Mouse (Mus musculus) neural tube, embryonic 14.5 days (tissue): Measurements from ENCODE around the gene Cidec. TPM values are rescaled to one million over a fixed set of nuclear protein-coding genes. Genes with fewer than 3 reads are reported as not detected.

ENCODE experiments used
- ATAC-seq: fragments of 200-750 bp; cut with Nextera tagmentation; 2 replicates; pipeline ENCODE4 v1.8.0; 2017; ENCODE audit warnings: low read depth, mild to moderate bottlenecking, moderate TSS enrichment, moderate library complexity
- H3K27ac ChIP-seq: fragments of 300-500 bp; sonication (generic); 2 replicates; pipeline ENCODE4 v1.5.1; 2014; ENCODE audit warnings: low read depth, mild to moderate bottlenecking, control low read depth, low read length, moderate library complexity, mixed read lengths
- H3K27me3 ChIP-seq: fragments of 300-500 bp; sonication (generic); 2 replicates; pipeline ENCODE4 v1.6.1; 2014; ENCODE audit warnings: low read length; ENCODE audit not compliant: control insufficient read depth, insufficient read depth
- H3K36me3 ChIP-seq: fragments of 300-500 bp; sonication (generic); 2 replicates; pipeline ENCODE4 v1.6.1; 2014; ENCODE audit warnings: low read length, mixed read lengths; ENCODE audit not compliant: control insufficient read depth, insufficient read depth
- H3K4me1 ChIP-seq: fragments of 300-500 bp; sonication (generic); 2 replicates; pipeline ENCODE4 v1.6.1; 2014; ENCODE audit warnings: low read length; ENCODE audit not compliant: control insufficient read depth, insufficient read depth
- H3K4me2 ChIP-seq: fragments of 300-500 bp; sonication (generic); 2 replicates; pipeline ENCODE4 v1.6.1; 2014; ENCODE audit warnings: mild to moderate bottlenecking, low read depth, low read length, control low read depth
- H3K4me3 ChIP-seq: fragments of 300-500 bp; sonication (generic); 2 replicates; pipeline ENCODE4 v1.5.1; 2014; ENCODE audit warnings: low read depth, low read length, control low read depth, mixed read lengths
- H3K9ac ChIP-seq: fragments of 300-500 bp; sonication (generic); replicated peaks from 2 replicates; pipeline ENCODE4 v1.6.1; 2014; ENCODE audit warnings: low read depth, mild to moderate bottlenecking, control low read depth, low read length, mixed read lengths
- H3K9me3 ChIP-seq: fragments of 300-500 bp; sonication (generic); 2 replicates; pipeline ENCODE4 v1.6.1; 2016; ENCODE audit warnings: low read length; ENCODE audit not compliant: control insufficient read depth
- WGBS: fragments of 180-500 bp; shearing (Covaris S2); extraction: QIAGEN DNeasy Blood & Tissue Kit; methylation state at CpG from one replicate; pipeline ENCODE4 v1.1.7; 2014; 5-methylcytosine and 5-hydroxymethylcytosine counted together
- polyA plus RNA-seq: library from polyadenylated mRNA; unstranded; fragments of >200 nt; fragmentation: Nextera tagmentation; extraction: Ambion mirVana; gene quantifications from 2 replicates; pipeline ENCODE4 v1.2.1, GENCODE M21; 2014

Gene Cidec
- polyA plus RNA-seq, 1 experiment from 2014 or later = not detected

- Histone ChIP-seq H3K4me3 (no peak overlapping the region), H3K4me1 (no peaks in the 10 kb centered on the region), H3K4me2 (no peak overlapping the region), H3K9me3 (no peaks in the 10 kb centered on the region), H3K36me3 (no peaks in the 10 kb centered on the region), H3K9ac (no peak overlapping the region), H3K27me3 (no peaks in the 10 kb centered on the region), H3K27ac (no peak overlapping the region)
- 93% methylated on average over 16 of the region's 16 CpGs for WGBS
- ATAC-seq = no peak
Measured at GRCm38 (mm10) chr6:113428006-113428405, 7.6 kb downstream of the Cidec start.

GRCm38 (mm10) chr6:113427397-113427796 lies 8.2 kb downstream of the Cidec start:
- no peaks in the 10 kb centered on the region for H3K9me3 ChIP-seq
- no peak overlapping the region for H3K4me3 ChIP-seq
- no peak overlapping the region for H3K9ac ChIP-seq
- no peak overlapping the region for H3K4me2 ChIP-seq
- no peaks in the 10 kb centered on the region for H3K27me3 ChIP-seq
- no peak for ATAC-seq
- no peak overlapping the region for H3K27ac ChIP-seq
- no peaks in the 10 kb centered on the region for H3K36me3 ChIP-seq
- H3K4me1 ChIP-seq = no peaks in the 10 kb centered on the region
- 66% methylated on average over 3 of the region's 3 CpGs for WGBS

GRCm38 (mm10) chr6:113426696-113427095 lies 8.9 kb downstream of the Cidec start:
- no peak for ATAC-seq
- Histone ChIP-seq H3K4me3 (no peak overlapping the region), H3K27ac (no peak overlapping the region), H3K4me1 (no peaks in the 10 kb centered on the region), H3K27me3 (no peaks in the 10 kb centered on the region), H3K9ac (no peak overlapping the region), H3K4me2 (no peak overlapping the region), H3K36me3 (no peaks in the 10 kb centered on the region), H3K9me3 (no peaks in the 10 kb centered on the region)
- 93% methylated on average over 4 of the region's 4 CpGs for WGBS

- Histone ChIP-seq H3K4me3 (no peak overlapping the region), H3K9ac (no peak overlapping the region), H3K9me3 (no peaks in the 10 kb centered on the region), H3K4me2 (no peak overlapping the region), H3K27ac (no peak overlapping the region), H3K27me3 (no peaks in the 10 kb centered on the region), H3K36me3 (no peaks in the 10 kb centered on the region), H3K4me1 (no peaks in the 10 kb centered on the region)
- WGBS = 90% methylated on average over 7 of the region's 7 CpGs
- ATAC-seq = no peak
Measured at GRCm38 (mm10) chr6:113424187-113424586, 11.4 kb downstream of the Cidec start.

- 85% methylated on average over 4 of the region's 4 CpGs for WGBS
- Histone ChIP-seq H3K4me3 (no peak overlapping the region), H3K4me1 (peaks cover 7% of the 10 kb centered on the region), H3K36me3 (no peaks in the 10 kb centered on the region), H3K9ac (no peak overlapping the region), H3K4me2 (no peak overlapping the region), H3K27me3 (no peaks in the 10 kb centered on the region), H3K9me3 (no peaks in the 10 kb centered on the region), H3K27ac (no peak overlapping the region)
- no peak for ATAC-seq
Measured at GRCm38 (mm10) chr6:113423000-113423399, 12.6 kb downstream of the Cidec start.

- ATAC-seq = peak; percentile 99
- Histone ChIP-seq H3K27ac (peak within 1 kb of the TSS; percentile 60; the same call in 1 of the 2 replicates), H3K4me1 (peaks cover 11% of the 10 kb centered on the region), H3K9me3 (no peaks in the 10 kb centered on the region), H3K4me3 (peak within 1 kb of the TSS; percentile 54), H3K36me3 (peaks cover 4% of the 10 kb centered on the region; the same call in 1 of the 2 replicates), H3K4me2 (peak within 1 kb of the TSS; percentile 95), H3K27me3 (no peaks in the 10 kb centered on the region), H3K9ac (peak within 1 kb of the TSS; percentile 58)
- under 1% methylated on average over 25 of the region's 25 CpGs for WGBS
Measured at GRCm38 (mm10) chr6:113419199-113419587, 16.4 kb downstream of the Cidec start, which contains the start of gene Rpusd3. Gene Rpusd3 (minus strand): TSS chr6:113419340.

- Histone ChIP-seq H3K9ac (peak overlapping the region; percentile 58), H3K36me3 (peaks cover 4% of the 10 kb centered on the region; the same call in 1 of the 2 replicates), H3K27ac (no peak overlapping the region; the same call in 1 of the 2 replicates), H3K4me1 (peaks cover 11% of the 10 kb centered on the region), H3K9me3 (no peaks in the 10 kb centered on the region), H3K27me3 (no peaks in the 10 kb centered on the region), H3K4me3 (peak overlapping the region; percentile 54), H3K4me2 (peak overlapping the region; percentile 95)
- 15% methylated on average over 16 of the region's 16 CpGs for WGBS
- ATAC-seq = peak; percentile 66
Measured at GRCm38 (mm10) chr6:113418441-113419198, 16.9 kb downstream of the Cidec start.

GRCm38 (mm10) chr6:113416416-113416815 lies 19.1 kb downstream of the Cidec start:
- Histone ChIP-seq H3K9ac (no peak overlapping the region), H3K27me3 (no peaks in the 10 kb centered on the region), H3K27ac (no peak overlapping the region), H3K9me3 (no peaks in the 10 kb centered on the region), H3K4me2 (no peak overlapping the region), H3K4me3 (no peak overlapping the region), H3K36me3 (peaks cover 4% of the 10 kb centered on the region; the same call in 1 of the 2 replicates), H3K4me1 (peaks cover 11% of the 10 kb centered on the region)
- WGBS = 73% methylated on average over 5 of the region's 5 CpGs
- no peak for ATAC-seq

- 69% methylated on average over 1 of the region's 1 CpGs for WGBS
- Histone ChIP-seq H3K27me3 (no peaks in the 10 kb centered on the region), H3K4me2 (no peak overlapping the region), H3K36me3 (peaks cover 3% of the 10 kb centered on the region; the same call in 1 of the 2 replicates), H3K27ac (no peak overlapping the region), H3K4me3 (no peak overlapping the region), H3K9me3 (no peaks in the 10 kb centered on the region), H3K9ac (no peak overlapping the region), H3K4me1 (no peaks in the 10 kb centered on the region)
- no peak for ATAC-seq
Measured at GRCm38 (mm10) chr6:113410001-113410400, 25.6 kb downstream of the Cidec start.
